ENCODE assay signal across 8 mouse cellular contexts in the genomic region with DNA sequence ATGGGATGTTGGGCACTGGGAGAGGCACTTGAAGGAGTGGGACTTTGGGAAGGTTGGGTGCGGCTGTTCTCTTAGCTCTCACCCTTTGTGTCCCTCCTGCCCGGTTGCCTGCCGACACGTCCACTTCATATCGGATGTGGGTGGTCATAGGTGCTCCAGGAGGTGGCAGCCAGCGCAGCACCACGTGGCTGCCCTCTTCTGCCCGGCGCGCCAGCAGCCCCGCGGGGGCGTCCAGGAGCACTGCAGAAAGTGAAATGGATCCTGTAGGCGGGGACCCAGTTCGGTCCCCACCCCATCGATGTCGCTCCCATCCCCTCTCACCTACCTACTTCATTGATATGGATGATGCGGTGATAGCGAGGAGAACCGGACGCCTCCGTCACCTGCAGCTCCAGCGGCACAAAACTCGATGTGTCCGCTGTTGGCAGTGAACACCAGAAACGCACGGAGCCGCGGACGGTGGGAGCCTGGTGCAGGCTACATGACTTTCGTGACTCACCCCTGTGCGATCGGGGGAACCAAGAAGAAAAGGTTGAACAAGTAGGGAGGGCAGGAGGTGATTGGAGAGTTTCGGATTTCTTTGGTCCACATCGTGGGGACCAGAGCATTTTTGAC. TPM values are rescaled to one million over a fixed set of nuclear protein-coding genes. Genes with fewer than 3 reads are reported as not detected.
DNase-seq lines count a peak whose midpoint lies in the region; ATAC-seq and TF ChIP-seq lines count a peak whose summit lies in the region.

No protein-coding gene starts in this region.

- peak overlapping the region; percentile 92 for H3K4me2 ChIP-seq in heart, embryonic 12.5 days
- H3K4me2 ChIP-seq in liver, embryonic 14.5 days (ENCODE audit: low read depth) = peak overlapping the region; percentile 71
- peak overlapping the region; percentile 96 for H3K4me2 ChIP-seq in stomach, embryonic 15.5 days

- intact Hi-C loops in heart, postnatal 36 days (cut with DNase I) = loop anchor here (2.0 kb wide), 1 partner anchor 35 kb away; the partner anchor contains the start of genes Ccdc159 and Tmem205
- intact Hi-C loops in left cerebral cortex, postnatal 4 days (cut with DNase I) = no loop called here

- WGBS in heart, embryonic 12.5 days = 3% methylated on average over 35 of the region's 35 CpGs
- under 1% methylated on average over 35 of the region's 35 CpGs for WGBS in liver, embryonic 14.5 days (ENCODE audit: insufficient replicate concordance)
- WGBS in stomach, embryonic 15.5 days = 2% methylated on average over 35 of the region's 35 CpGs

- peak overlapping the region; percentile 49 for H3K9ac ChIP-seq in heart, embryonic 12.5 days
- peak overlapping the region; percentile 31; the same call in 1 of the 2 replicates for H3K9ac ChIP-seq in ES-E14 (ENCODE audit: insufficient read depth, low read depth, low read length, poor library complexity, severe bottlenecking)
- peak overlapping the region; percentile 89 for H3K9ac ChIP-seq in liver, embryonic 14.5 days (replicated peaks)
- H3K9ac ChIP-seq in stomach, embryonic 15.5 days = no peak overlapping the region

- TF ChIP-seq EP300 in liver, embryonic 14.5 days (IDR thresholded peaks at IDR 0.05; ENCODE audit: low read depth) = no peak

- H3K27me3 ChIP-seq in heart, embryonic 12.5 days (replicated peaks) = peaks cover 26% of the 10 kb centered on the region
- no peaks in the 10 kb centered on the region for H3K27me3 ChIP-seq in liver, embryonic 14.5 days (ENCODE audit: control insufficient read depth, insufficient read depth, low read length)
- H3K27me3 ChIP-seq in stomach, embryonic 15.5 days (replicated peaks) = peaks cover 15% of the 10 kb centered on the region

- in situ Hi-C loops in ES-E14 (cut with MboI; ENCODE audit: low sequenced_read_pairs in 2 of 2, unreplicated experiment in 2 of 2) = no loop called here

- peak overlapping the region; percentile 55 for H3K4me3 ChIP-seq in heart, embryonic 12.5 days
- H3K4me3 ChIP-seq in ES-E14 (ENCODE audit: insufficient read depth in 1 of 2, low read depth in 1 of 2, low read length in 2 of 2, poor library complexity in 1 of 2, severe bottlenecking in 1 of 2) = peak overlapping the region; percentile 54 to 68
- H3K4me3 ChIP-seq in liver, embryonic 14.5 days (ENCODE audit: insufficient read depth in 1 of 2, low read depth in 2 of 2, low read length in 2 of 2) = peak overlapping the region; percentile 68 to 94
- H3K4me3 ChIP-seq in stomach, embryonic 15.5 days (replicated peaks) = peak overlapping the region; percentile 46

- peak; percentile 33; the same call in 1 of the 2 replicates for TF ChIP-seq CTCF in liver, embryonic 14.5 days (IDR thresholded peaks at IDR 0.05; ENCODE audit: low read depth)

- H3K36me3 ChIP-seq in heart, embryonic 12.5 days = peaks cover 18% of the 10 kb centered on the region
- no peaks in the 10 kb centered on the region; the same call in 1 of the 2 replicates for H3K36me3 ChIP-seq in ES-E14 (ENCODE audit: control insufficient read depth, insufficient read depth, low read length, poor library complexity, severe bottlenecking)
- peaks cover 45% of the 10 kb centered on the region for H3K36me3 ChIP-seq in liver, embryonic 14.5 days (replicated peaks; ENCODE audit: control insufficient read depth, insufficient read depth, low read depth)
- no peaks in the 10 kb centered on the region for H3K36me3 ChIP-seq in stomach, embryonic 15.5 days

- peaks cover 40% of the 10 kb centered on the region for H3K4me1 ChIP-seq in heart, embryonic 12.5 days (replicated peaks)
- H3K4me1 ChIP-seq in ES-E14 (ENCODE audit: control insufficient read depth in 2 of 2, insufficient read depth in 2 of 2, low read length in 2 of 2, poor library complexity in 1 of 2) = peaks cover 0 to 9% of the 10 kb centered on the region in 2 experiments; a peak in 2 of 4 replicates
- H3K4me1 ChIP-seq in liver, embryonic 14.5 days (replicated peaks; ENCODE audit: control insufficient read depth in 2 of 2, insufficient read depth in 2 of 2, low read length in 1 of 2) = peaks cover 13 to 24% of the 10 kb centered on the region in 2 experiments
- H3K4me1 ChIP-seq in stomach, embryonic 15.5 days = peaks cover 29% of the 10 kb centered on the region

- no peak overlapping the region for H3K27ac ChIP-seq in heart, embryonic 12.5 days (ENCODE audit: poor library complexity, severe bottlenecking)
- no peak overlapping the region for H3K27ac ChIP-seq in ES-E14 (ENCODE audit: insufficient read depth, low read depth, low read length, poor library complexity, severe bottlenecking)
- H3K27ac ChIP-seq in liver, embryonic 14.5 days = peak overlapping the region; percentile 75
- H3K27ac ChIP-seq in stomach, embryonic 15.5 days = no peak overlapping the region

- H3K9me3 ChIP-seq in heart, embryonic 12.5 days (replicated peaks) = no peaks in the 10 kb centered on the region
- H3K9me3 ChIP-seq in ES-E14 (ENCODE audit: control insufficient read depth, insufficient read depth, low read depth, low read length) = no peaks in the 10 kb centered on the region
- no peaks in the 10 kb centered on the region for H3K9me3 ChIP-seq in liver, embryonic 14.5 days (ENCODE audit: control insufficient read depth, low read length)
- no peaks in the 10 kb centered on the region for H3K9me3 ChIP-seq in stomach, embryonic 15.5 days

- DNase-seq in heart, postnatal 36 days = no peak
- DNase-seq in ES-E14 (ENCODE audit: low read depth, low spot score) = no peak
- no peak for DNase-seq in liver, embryonic 14.5 days (ENCODE audit: low read depth in 3 of 3, low spot score in 3 of 3)
- no peak for DNase-seq in left cerebral cortex, postnatal 4 days
- no peak for DNase-seq in testis, postnatal 14 days (ENCODE audit: low spot score)

- ATAC-seq in heart, embryonic 12.5 days (ENCODE audit: insufficient number of reproducible peaks, low FRiP score) = no peak
- peak; percentile 22; the same call in 1 of the 2 replicates for ATAC-seq in granulocyte monocyte progenitor cell, adult 5-6 weeks (replicated peaks; ENCODE audit: poor library complexity, severe bottlenecking)
- ATAC-seq in liver, embryonic 14.5 days (ENCODE audit: insufficient read depth) = no peak
- no peak for ATAC-seq in stomach, embryonic 15.5 days (ENCODE audit: insufficient read depth, low FRiP score, low read depth)

RNA-seq across cellular contexts. Expression of gene Epor, which starts 1.8 kb away (rescaled TPM):
- polyA plus RNA-seq in heart, embryonic 12.5 days (2016; fragmentation: Nextera tagmentation; extraction: Ambion mirVana) = 10.9 and 12.0 TPM in 2 replicates
- 1 to 10 TPM; 1.4 to 2.2 TPM for total RNA-seq in heart, postnatal 36 days (2021)
- total RNA-seq in ES-E14 (2012; rRNA removed) = 1.7 and 3.9 TPM in 2 replicates
- total RNA-seq in granulocyte monocyte progenitor cell, adult 5-6 weeks (2014; fragmentation: Nextera tagmentation) = 0.21 and 0.41 TPM in 2 replicates
- total RNA-seq in granulocyte monocyte progenitor cell, adult 5-6 weeks (2017) = 0.77 TPM in 1 of 2 replicates, not detected in the other
- 146 and 180 TPM in 2 replicates for polyA plus RNA-seq in liver, embryonic 14.5 days (2012; rRNA removed)
- polyA plus RNA-seq in liver, embryonic 14.5 days (2014; fragmentation: Nextera tagmentation; extraction: Ambion mirVana) = 82.6 and 96.5 TPM in 2 replicates
- polyA plus RNA-seq in stomach, embryonic 15.5 days (2015; fragmentation: Nextera tagmentation; extraction: Ambion mirVana) = 8.5 and 14.7 TPM in 2 replicates
- total RNA-seq in left cerebral cortex, postnatal 4 days (2021) = 1 to 10 TPM; 1.9 to 2.4 TPM

RNA-seq across cellular contexts. Expression of gene Swsap1, which starts 5.9 kb away (rescaled TPM):
- 4.8 and 5.8 TPM in 2 replicates for polyA plus RNA-seq in heart, embryonic 12.5 days (2016; fragmentation: Nextera tagmentation; extraction: Ambion mirVana)
- 1 to 10 TPM; 5.8 to 8.0 TPM for total RNA-seq in heart, postnatal 36 days (2021)
- total RNA-seq in ES-E14 (2012; rRNA removed) = 9.5 and 10.8 TPM in 2 replicates
- 7.8 and 9.9 TPM in 2 replicates for total RNA-seq in granulocyte monocyte progenitor cell, adult 5-6 weeks (2014; fragmentation: Nextera tagmentation)
- 7.6 and 8.2 TPM in 2 replicates for total RNA-seq in granulocyte monocyte progenitor cell, adult 5-6 weeks (2017)
- 1.4 TPM in 2 replicates for polyA plus RNA-seq in liver, embryonic 14.5 days (2012; rRNA removed)
- polyA plus RNA-seq in liver, embryonic 14.5 days (2014; fragmentation: Nextera tagmentation; extraction: Ambion mirVana) = 3.5 and 3.6 TPM in 2 replicates
- 6.2 and 6.6 TPM in 2 replicates for polyA plus RNA-seq in stomach, embryonic 15.5 days (2015; fragmentation: Nextera tagmentation; extraction: Ambion mirVana)
- 10 to 100 TPM; 11.8 to 12.6 TPM for total RNA-seq in left cerebral cortex, postnatal 4 days (2021)

RNA-seq across cellular contexts. Expression of gene Plppr2, which starts 24.6 kb away (rescaled TPM):
- 8.2 and 8.4 TPM in 2 replicates for polyA plus RNA-seq in heart, embryonic 12.5 days (2016; fragmentation: Nextera tagmentation; extraction: Ambion mirVana)
- 1 to 10 TPM; 1.7 to 2.7 TPM for total RNA-seq in heart, postnatal 36 days (2021)
- total RNA-seq in ES-E14 (2012; rRNA removed) = 2.0 and 2.6 TPM in 2 replicates
- 0.58 and 1.4 TPM in 2 replicates for total RNA-seq in granulocyte monocyte progenitor cell, adult 5-6 weeks (2014; fragmentation: Nextera tagmentation)
- total RNA-seq in granulocyte monocyte progenitor cell, adult 5-6 weeks (2017) = not detected in 2 replicates
- 2.6 and 3.9 TPM in 2 replicates for polyA plus RNA-seq in liver, embryonic 14.5 days (2012; rRNA removed)
- polyA plus RNA-seq in liver, embryonic 14.5 days (2014; fragmentation: Nextera tagmentation; extraction: Ambion mirVana) = 0.99 and 1.3 TPM in 2 replicates
- 7.9 and 8.1 TPM in 2 replicates for polyA plus RNA-seq in stomach, embryonic 15.5 days (2015; fragmentation: Nextera tagmentation; extraction: Ambion mirVana)
- 100 to 1,000 TPM; 199 to 225 TPM for total RNA-seq in left cerebral cortex, postnatal 4 days (2021)

RNA-seq across cellular contexts. Expression of gene Rgl3, which starts 27.8 kb away (rescaled TPM):
- 1.7 and 2.0 TPM in 2 replicates for polyA plus RNA-seq in heart, embryonic 12.5 days (2016; fragmentation: Nextera tagmentation; extraction: Ambion mirVana)
- 1 to 10 TPM; 2.8 to 3.4 TPM for total RNA-seq in heart, postnatal 36 days (2021)
- total RNA-seq in ES-E14 (2012; rRNA removed) = 0.27 and 0.37 TPM in 2 replicates
- not detected in 2 replicates for total RNA-seq in granulocyte monocyte progenitor cell, adult 5-6 weeks (2014; fragmentation: Nextera tagmentation)
- total RNA-seq in granulocyte monocyte progenitor cell, adult 5-6 weeks (2017) = not detected in 2 replicates
- polyA plus RNA-seq in liver, embryonic 14.5 days (2012; rRNA removed) = 0.19 and 0.24 TPM in 2 replicates
- polyA plus RNA-seq in liver, embryonic 14.5 days (2014; fragmentation: Nextera tagmentation; extraction: Ambion mirVana) = 0.27 TPM in 1 of 2 replicates, not detected in the other
- polyA plus RNA-seq in stomach, embryonic 15.5 days (2015; fragmentation: Nextera tagmentation; extraction: Ambion mirVana) = 5.0 TPM in 2 replicates
- total RNA-seq in left cerebral cortex, postnatal 4 days (2021) = 1 to 10 TPM in 1 of 2 experiments, under 1 TPM in 1; 0.90 to 1.4 TPM

RNA-seq across cellular contexts. Expression of gene Tmem205, which starts 34.1 kb away (rescaled TPM):
- polyA plus RNA-seq in heart, embryonic 12.5 days (2016; fragmentation: Nextera tagmentation; extraction: Ambion mirVana) = 38.3 and 38.4 TPM in 2 replicates
- 10 to 100 TPM; 57.0 to 58.5 TPM for total RNA-seq in heart, postnatal 36 days (2021)
- total RNA-seq in ES-E14 (2012; rRNA removed) = 38.1 and 75.3 TPM in 2 replicates
- 40.4 and 75.8 TPM in 2 replicates for total RNA-seq in granulocyte monocyte progenitor cell, adult 5-6 weeks (2014; fragmentation: Nextera tagmentation)
- total RNA-seq in granulocyte monocyte progenitor cell, adult 5-6 weeks (2017) = 21.1 and 33.3 TPM in 2 replicates
- polyA plus RNA-seq in liver, embryonic 14.5 days (2012; rRNA removed) = 37.5 and 61.5 TPM in 2 replicates
- 106 and 110 TPM in 2 replicates for polyA plus RNA-seq in liver, embryonic 14.5 days (2014; fragmentation: Nextera tagmentation; extraction: Ambion mirVana)
- 70.7 and 74.5 TPM in 2 replicates for polyA plus RNA-seq in stomach, embryonic 15.5 days (2015; fragmentation: Nextera tagmentation; extraction: Ambion mirVana)
- 10 to 100 TPM; 28.1 to 31.6 TPM for total RNA-seq in left cerebral cortex, postnatal 4 days (2021)

Comparison
In these comparisons a context has a peak if more than half of its experiments do, and no peak if none do; other contexts are left out.
1. RNA of gene Plppr2, which starts 24.6 kb away (total RNA-seq): 199 to 225 TPM in left cerebral cortex, postnatal 4 days; 1.7 to 2.7 TPM in heart, postnatal 36 days, 2.0 to 2.6 TPM in ES-E14 and 0.58 to 1.4 TPM in granulocyte monocyte progenitor cell, adult 5-6 weeks; every median in the first group is over 10 times any median in the second.
2. Peak in every context shown above with its lines, with median percentiles within 50 percentile points of each other: H3K4me2 ChIP-seq and H3K4me3 ChIP-seq.